Mouse (Mus musculus) lung, adult 2 months (tissue): ENCODE measurements at regions not wholly inside any gene's neighbourhood (a gene's known extent, or its start where the extent isn't known, plus 50 kb on each side); places are given as distances from the start of the nearest gene placed in this dataset.

Experiments
- CTCF ChIP-seq: fragments of 200-500 bp; IDR thresholded peaks from 2 replicates; pipeline ENCODE4 v1.5.1; 2011; ENCODE audit warnings: mild to moderate bottlenecking, low read length, control low read depth; ENCODE audit not compliant: insufficient read depth
- POLR2A ChIP-seq: fragments of 200-500 bp; IDR thresholded peaks from 2 replicates; pipeline ENCODE4 v1.6.1; 2011; ENCODE audit warnings: low read depth, mild to moderate bottlenecking, control low read depth, low read length, borderline replicate concordance; ENCODE audit errors: extremely low read depth

DNA sequence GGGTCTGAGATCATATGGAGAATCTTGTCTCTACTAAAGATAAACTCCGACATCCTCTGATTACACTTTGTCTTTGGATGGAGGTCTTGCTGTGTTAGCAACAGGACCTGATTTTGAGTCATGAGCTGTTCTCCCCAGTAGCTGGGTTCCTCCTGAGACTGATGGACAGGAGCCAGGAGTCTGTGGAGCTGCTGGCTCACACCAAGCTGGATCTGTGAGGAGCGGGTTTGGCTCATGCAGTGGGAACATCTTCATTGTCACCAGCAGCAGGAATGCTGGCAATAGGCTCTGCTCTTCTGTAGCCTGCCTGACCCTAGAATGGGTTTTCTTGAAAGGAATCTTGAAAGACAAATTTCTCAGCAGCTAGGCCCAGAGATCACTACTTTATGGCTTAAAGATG is 524.2 kb upstream of the Id2 start:
- no peak for TF ChIP-seq CTCF
- no peak for TF ChIP-seq POLR2A
